Mouse (Mus musculus) CH12.LX (cell line): ENCODE results near the gene Lrrc28. TPM values are rescaled to one million over a fixed set of nuclear protein-coding genes. Genes with fewer than 3 reads are reported as not detected.

Experiments
- DNase-seq: peaks from one replicate; pipeline ENCODE4 v3.0.0-alpha.2; 2013; ENCODE audit errors: extremely low read depth
- H3K27ac ChIP-seq: 2 replicates; pipeline ENCODE4 v1.5.1; 2012; ENCODE audit warnings: low read depth, mild to moderate bottlenecking, control low read depth, moderate library complexity; ENCODE audit not compliant: insufficient read depth
- H3K27me3 ChIP-seq: replicated peaks from 2 replicates; pipeline ENCODE3; 2012; ENCODE audit warnings: inconsistent platforms
- H3K36me3 ChIP-seq, 2 experiments: replicated peaks in 1 of 2; 2 replicates each; pipeline versions ENCODE3 to v1.6.1; 2012; ENCODE audit warnings: inconsistent platforms in 1 of 2, low read length in 1 of 2, mild to moderate bottlenecking in 1 of 2, mixed read lengths in 1 of 2, moderate library complexity in 1 of 2; ENCODE audit not compliant: control insufficient read depth in 1 of 2, insufficient read depth in 1 of 2
- H3K4me1 ChIP-seq, 2 experiments: 2 replicates each; pipeline ENCODE4 v1.6.1; 2012; ENCODE audit warnings: inconsistent platforms in 1 of 2, moderate library complexity in 1 of 2; ENCODE audit not compliant: insufficient read depth in 2 of 2, control insufficient read depth in 1 of 2
- H3K4me2 ChIP-seq: 2 replicates; pipeline ENCODE4 v1.6.1; 2012; ENCODE audit warnings: low read depth, mild to moderate bottlenecking, control low read depth; ENCODE audit not compliant: poor library complexity, insufficient read depth, severe bottlenecking
- H3K4me3 ChIP-seq, 3 experiments: fragments of 150-350 bp in 1 of 3; sonication (generic) in 1 of 3; replicated peaks in 1 of 3; 2 replicates each; pipeline versions ENCODE3 to v1.5.1; 2011 to 2012; ENCODE audit warnings: low read depth in 2 of 3, low read length in 2 of 3, mild to moderate bottlenecking in 2 of 3, moderate library complexity in 2 of 3, control low read depth in 1 of 3, improper control_type of control experiment in 1 of 3, inconsistent platforms in 1 of 3, mixed read lengths in 1 of 3; ENCODE audit not compliant: poor library complexity in 1 of 3
- H3K79me2 ChIP-seq: replicated peaks from 2 replicates; pipeline ENCODE4 v1.6.1; 2012; ENCODE audit warnings: mild to moderate bottlenecking, moderate library complexity; ENCODE audit not compliant: control insufficient read depth, poor library complexity, insufficient read depth, severe bottlenecking; ENCODE audit errors: extremely low read depth
- H3K9ac ChIP-seq: 2 replicates; pipeline ENCODE4 v1.6.1; 2012; ENCODE audit warnings: low read depth, mild to moderate bottlenecking, control low read depth, moderate library complexity; ENCODE audit not compliant: insufficient read depth
- H3K9me3 ChIP-seq: replicated peaks from 2 replicates; pipeline ENCODE3; 2012; ENCODE audit warnings: low read length, inconsistent platforms, mixed read lengths
- BHLHE40 ChIP-seq: IDR thresholded peaks from 2 replicates; pipeline ENCODE4 v1.6.1; 2011; ENCODE audit warnings: mild to moderate bottlenecking, low read depth, low read length, improper control_type of control experiment
- CHD1 ChIP-seq: IDR thresholded peaks from 2 replicates; pipeline ENCODE4 v1.6.1; 2012; ENCODE audit warnings: low read depth, low read length, improper control_type of control experiment, inconsistent platforms
- CHD2 ChIP-seq: IDR thresholded peaks from 2 replicates; pipeline ENCODE4 v1.6.1; 2011; ENCODE audit warnings: low read length, improper control_type of control experiment
- E2F4 ChIP-seq: IDR thresholded peaks from 2 replicates; pipeline ENCODE4 v1.6.1; 2011; ENCODE audit warnings: low read depth, low read length, improper control_type of control experiment; ENCODE audit not compliant: insufficient replicate concordance
- EP300 ChIP-seq: IDR thresholded peaks from 2 replicates; pipeline ENCODE4 v1.6.1; 2011; ENCODE audit warnings: low read length, improper control_type of control experiment
- HCFC1 ChIP-seq: IDR thresholded peaks from 2 replicates; pipeline ENCODE4 v1.6.1; 2012; ENCODE audit warnings: low read depth, mild to moderate bottlenecking, inconsistent platforms, low read length, improper control_type of control experiment
- JUND ChIP-seq: conservative IDR thresholded peaks from 2 replicates; pipeline ENCODE4 v1.6.1; 2011; ENCODE audit warnings: low read depth, low read length, improper control_type of control experiment
- KAT2A ChIP-seq: IDR thresholded peaks from 2 replicates; pipeline ENCODE4 v1.6.1; 2012; ENCODE audit warnings: low read length, improper control_type of control experiment, inconsistent platforms; ENCODE audit not compliant: insufficient replicate concordance
- MAZ ChIP-seq: IDR thresholded peaks from 2 replicates; pipeline ENCODE4 v1.6.1; 2012; ENCODE audit warnings: low read depth, mild to moderate bottlenecking, inconsistent platforms, low read length, improper control_type of control experiment, moderate library complexity
- MXI1 ChIP-seq: IDR thresholded peaks from 2 replicates; pipeline ENCODE4 v1.6.1; 2011; ENCODE audit warnings: mild to moderate bottlenecking, low read depth, low read length, improper control_type of control experiment
- MYC ChIP-seq: IDR thresholded peaks from 2 replicates; pipeline ENCODE4 v1.6.1; 2011; ENCODE audit warnings: low read depth, mild to moderate bottlenecking, improper control_type of control experiment, low read length
- NRF1 ChIP-seq: IDR thresholded peaks from 2 replicates; pipeline ENCODE4 v1.6.1; 2014; ENCODE audit warnings: low read depth, mild to moderate bottlenecking, inconsistent platforms, low read length, improper control_type of control experiment, moderate library complexity
- POLR2A ChIP-seq: IDR thresholded peaks from 2 replicates; pipeline ENCODE4 v1.6.1; 2011; ENCODE audit warnings: low read depth, mild to moderate bottlenecking, improper control_type of control experiment, low read length
- POLR2AphosphoS2 ChIP-seq: IDR thresholded peaks from 2 replicates; pipeline ENCODE4 v1.6.1; 2011; ENCODE audit warnings: low read depth, low read length, improper control_type of control experiment
- RCOR1 ChIP-seq: conservative IDR thresholded peaks from 2 replicates; pipeline ENCODE4 v1.6.1; 2012; ENCODE audit warnings: low read depth, mild to moderate bottlenecking, inconsistent platforms, low read length, improper control_type of control experiment
- SMC3 ChIP-seq: IDR thresholded peaks from 2 replicates; pipeline ENCODE4 v1.6.1; 2011; ENCODE audit warnings: low read depth, low read length, improper control_type of control experiment
- TBP ChIP-seq: conservative IDR thresholded peaks from 2 replicates; pipeline ENCODE4 v1.6.1; 2011; ENCODE audit warnings: low read depth, low read length, improper control_type of control experiment
- USF1 ChIP-seq: IDR thresholded peaks from 2 replicates; pipeline ENCODE4 v1.6.1; 2014; ENCODE audit warnings: low read depth, mild to moderate bottlenecking, inconsistent platforms, low read length, improper control_type of control experiment
- USF2 ChIP-seq: conservative IDR thresholded peaks from 2 replicates; pipeline ENCODE4 v1.6.1; 2011; ENCODE audit warnings: low read depth, low read length, improper control_type of control experiment
- ZC3H11A ChIP-seq: IDR thresholded peaks from 2 replicates; pipeline ENCODE4 v1.6.1; 2012; ENCODE audit warnings: low read depth, mild to moderate bottlenecking, inconsistent platforms, low read length, improper control_type of control experiment
- dilution Hi-C: fragments of 300-500 bp; cut with MboI; formaldehyde crosslinking; loops from 2 replicates; pipeline ENCODE4 v1.14.3; 2020; ENCODE audit warnings: low sequenced_read_pairs; ENCODE audit not compliant: extremely low pct_unique_long_range_greater_than_20kb, extremely low pct_ligation_motif_present
- in situ Hi-C: fragments of 300-500 bp; cut with MboI; formaldehyde crosslinking; loops from 3 replicates; pipeline ENCODE4 v1.14.3; 2019; ENCODE audit warnings: low sequenced_read_pairs, low pct_ligation_motif_present, low pct_unique_long_range_greater_than_20kb, mixed read lengths
- polyA plus RNA-seq: library from polyadenylated mRNA; unstranded; fragments of >175 nt; gene quantifications from 2 replicates; pipeline ENCODE4 v1.2.1, GENCODE M21; 2012; ENCODE audit warnings: low read depth; ENCODE audit not compliant: insufficient read length
- total RNA-seq, 2 experiments: library from RNA; depleted of rRNA; stranded (reverse); fragments of 300-350 nt in 1 of 2; fragments of >200 nt in 1 of 2; gene quantifications; 2 replicates each; pipeline ENCODE4 v1.2.3; 2012 to 2014

Lrrc28 gene
- total and polyA plus RNA-seq, 3 experiments: 41.6 to 63.5 (median 59.2) TPM

DNA sequence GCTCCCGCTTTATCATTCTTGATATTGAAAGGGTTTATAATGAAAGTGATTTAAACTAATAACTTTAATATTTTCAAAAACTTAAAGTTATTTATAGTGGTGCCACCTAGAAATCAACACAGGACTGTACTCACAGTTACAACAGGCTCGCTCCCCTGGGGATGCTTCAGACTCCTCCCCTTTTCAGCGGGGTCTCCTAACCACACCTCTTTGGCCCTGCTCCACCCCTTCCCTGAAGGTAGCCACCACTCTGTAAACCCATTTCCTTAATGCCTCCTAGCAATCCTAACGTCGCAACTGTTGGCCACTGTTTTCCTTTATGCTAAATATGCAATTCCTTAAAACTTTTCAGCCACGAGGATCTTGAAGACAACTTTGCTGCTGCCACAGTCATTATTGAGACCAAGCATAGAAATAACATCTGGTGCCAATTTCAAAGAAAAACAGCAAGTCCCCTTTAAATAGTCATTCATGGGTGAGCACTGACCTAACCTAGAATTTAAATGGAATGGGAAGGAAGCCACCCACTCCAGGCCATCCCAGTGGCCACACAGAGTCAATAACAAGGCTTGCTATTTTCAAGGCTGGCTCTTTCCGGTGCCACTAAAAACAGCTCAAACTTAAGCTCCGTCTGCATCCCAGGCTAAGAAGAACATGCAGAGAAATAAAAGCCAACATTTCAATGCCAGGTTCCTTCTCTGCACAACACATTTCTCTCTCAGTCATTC, 78.4 kb downstream of the Lrrc28 start:
- in situ Hi-C loops: no loop called here
- Histone ChIP-seq H3K27ac (no peak overlapping the region), H3K9me3 (no peaks in the 10 kb centered on the region), H3K4me1 (peaks cover 5 to 22% of the 10 kb centered on the region in 2 experiments; a peak in 2 of 4 replicates)
- TF ChIP-seq CHD1: no peak
- no peak for TF ChIP-seq ZC3H11A
- no peak for TF ChIP-seq CHD2
- no peak for TF ChIP-seq USF1
- TF ChIP-seq RCOR1: no peak
- TF ChIP-seq MAZ: no peak
- no peak for TF ChIP-seq JUND
- no peak for TF ChIP-seq EP300
- TF ChIP-seq, all 38 proteins: peak for 0
- H3K9ac ChIP-seq: no peak overlapping the region
- DNase-seq: no peak
- dilution Hi-C loops: no loop called here
- H3K4me3 ChIP-seq: no peak overlapping the region
- H3K79me2 ChIP-seq: peaks cover 5% of the 10 kb centered on the region; the same call in 1 of the 2 replicates
- no peaks in the 10 kb centered on the region for H3K27me3 ChIP-seq
- H3K36me3 ChIP-seq: peaks cover 0 to 12% of the 10 kb centered on the region in 2 experiments
- H3K4me2 ChIP-seq: no peak overlapping the region

DNA sequence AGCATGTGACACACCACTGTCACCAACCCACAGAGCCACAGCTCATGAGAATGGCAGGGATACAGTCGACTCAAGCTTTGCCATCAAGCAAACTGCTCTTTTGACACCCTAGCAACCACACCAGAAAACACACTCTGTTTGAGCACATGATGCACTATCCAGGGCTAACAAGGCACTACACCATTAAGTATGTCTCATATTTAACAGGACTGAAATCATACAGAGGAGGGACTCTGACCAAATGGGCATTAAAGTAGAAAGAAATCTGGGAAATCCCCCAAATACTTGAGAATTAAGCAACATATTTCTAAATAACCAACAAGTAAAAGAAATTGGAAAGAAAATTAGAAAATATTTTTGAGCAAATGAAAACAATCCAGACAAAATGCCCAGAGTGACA, 79.9 kb downstream of the Lrrc28 start:
- Histone ChIP-seq H3K79me2 (peaks cover 1% of the 10 kb centered on the region; the same call in 1 of the 2 replicates), H3K9ac (no peak overlapping the region), H3K27ac (no peak overlapping the region), H3K4me1 (peaks cover 2 to 7% of the 10 kb centered on the region in 2 experiments; a peak in 2 of 4 replicates), H3K36me3 (peaks cover 0 to 16% of the 10 kb centered on the region in 2 experiments), H3K9me3 (no peaks in the 10 kb centered on the region), H3K4me2 (no peak overlapping the region), H3K4me3 (no peak overlapping the region)
- no peak for DNase-seq
- in situ Hi-C loops: no loop called here
- TF ChIP-seq MYC (no peak), POLR2AphosphoS2 (no peak), POLR2A (no peak), KAT2A (no peak), TBP (no peak), NRF1 (no peak), MXI1 (no peak), USF2 (no peak), BHLHE40 (no peak), E2F4 (no peak), SMC3 (no peak), HCFC1 (no peak)
- TF ChIP-seq, all 38 proteins: peak for 0
- dilution Hi-C loops: no loop called here
- no peaks in the 10 kb centered on the region for H3K27me3 ChIP-seq
